Mouse (Mus musculus) layer of hippocampus, adult 2 months (tissue): ENCODE results near the gene Slc52a3. TPM values are rescaled to one million over a fixed set of nuclear protein-coding genes. Genes with fewer than 3 reads are reported as not detected.

Experiments
- DNase-seq, 2 experiments: peaks; one replicate each; pipeline ENCODE4 v3.0.0; 2022; ENCODE audit warnings: low spot score in 2 of 2
- H3K27ac ChIP-seq: fragments of 200-600 bp; 2 replicates; pipeline ENCODE4 v1.8.1; 2022
- H3K4me3 ChIP-seq: fragments of 200-600 bp; 2 replicates; pipeline ENCODE4 v1.8.1; 2022; ENCODE audit warnings: mild to moderate bottlenecking
- CTCF ChIP-seq: fragments of 200-600 bp; conservative IDR thresholded peaks from 2 replicates; pipeline ENCODE4 v1.8.1; 2022; ENCODE audit warnings: antibody characterized with exemption, mild to moderate bottlenecking, moderate library complexity
- microRNA-seq, 2 experiments: library from miRNA; unstranded; fragments of <30 nt; microRNA quantifications; one replicate each; pipeline ENCODE4 v1.2.0; 2021
- total RNA-seq, 2 experiments: library from RNA; stranded (reverse); gene quantifications; 2 replicates each; pipeline ENCODE4 v1.2.3; 2021

Gene Slc52a3
- total RNA-seq, 2 experiments from 2014 or later = 2.8 to 2.9 TPM

DNA sequence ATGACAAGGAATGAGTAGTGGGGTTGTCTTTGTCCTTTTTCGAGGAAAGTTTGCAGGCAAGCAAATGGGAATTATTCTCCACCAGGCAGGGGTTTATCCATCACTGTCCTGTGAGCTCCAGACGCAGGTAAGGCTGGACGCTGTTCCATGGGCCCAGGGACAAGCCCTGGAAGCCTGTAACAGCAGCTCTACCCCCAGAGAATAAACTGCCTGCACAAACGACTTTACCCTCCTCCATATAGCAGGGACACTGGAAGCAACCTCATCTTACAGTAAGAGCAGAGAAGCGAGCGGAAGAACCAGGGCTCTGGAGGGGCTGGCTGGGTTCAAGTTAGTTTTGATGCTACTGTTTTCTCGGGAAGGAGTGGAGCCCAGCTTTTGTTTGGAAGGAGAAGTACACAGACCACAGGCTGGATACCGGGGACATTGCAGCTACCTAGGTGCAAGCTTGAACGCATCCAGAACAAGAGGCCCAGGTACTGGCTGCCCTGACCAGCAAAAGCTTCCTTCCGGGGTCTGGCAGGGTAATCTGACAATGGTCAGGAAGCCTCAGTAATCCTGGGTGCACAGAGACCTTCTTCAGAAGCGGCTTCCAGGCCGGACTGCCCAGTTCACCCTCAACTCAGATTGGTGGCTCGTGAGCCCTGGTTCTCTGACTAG is 53.4 kb downstream of the Slc52a3 start:
- TF ChIP-seq CTCF = no peak
- Histone ChIP-seq H3K27ac (no peak overlapping the region), H3K4me3 (no peak overlapping the region)
- no peak for DNase-seq

DNA sequence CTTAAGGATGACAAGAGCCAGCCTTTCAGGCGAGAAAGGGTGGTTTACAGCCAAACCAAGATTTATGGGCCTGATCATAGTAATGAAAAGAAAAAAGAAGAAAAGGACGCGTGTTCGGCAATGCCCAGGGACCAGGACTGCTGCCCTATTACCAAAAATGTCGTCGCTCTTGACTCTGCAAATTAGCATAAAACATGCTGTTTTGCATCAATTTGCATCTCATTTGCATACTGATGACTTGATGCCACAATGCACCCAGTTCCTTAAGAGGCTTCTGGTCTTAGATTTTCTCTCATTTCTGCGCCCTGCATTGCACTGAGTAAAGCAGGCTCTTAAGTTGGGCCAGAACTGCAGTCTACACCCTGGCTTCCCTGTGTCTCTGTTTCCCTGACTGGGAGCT is 54.0 kb downstream of the Slc52a3 start:
- H3K27ac ChIP-seq = no peak overlapping the region
- no peak for DNase-seq
- no peak for TF ChIP-seq CTCF
- H3K4me3 ChIP-seq = no peak overlapping the region

DNA sequence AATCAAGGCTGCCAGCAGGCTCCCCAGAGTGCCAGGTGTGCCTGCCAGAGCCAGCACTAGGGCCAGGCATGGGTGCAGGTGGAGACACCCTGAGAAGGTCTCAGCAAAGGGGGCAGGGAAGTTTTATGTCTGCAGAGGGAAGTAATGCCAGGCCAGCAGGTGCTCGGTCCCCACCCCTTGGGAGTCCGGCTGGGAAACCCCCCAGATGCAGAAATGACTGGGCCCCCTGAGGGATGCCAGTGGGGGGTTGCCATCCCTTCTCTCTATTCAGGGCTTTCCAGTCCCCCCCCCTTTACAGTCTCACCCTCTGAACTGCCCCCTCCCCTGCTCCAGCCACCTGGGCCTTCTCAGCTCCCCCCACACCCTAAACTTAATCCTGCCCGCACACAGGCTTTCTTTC is 55.7 kb downstream of the Slc52a3 start:
- H3K27ac ChIP-seq = no peak overlapping the region
- DNase-seq = no peak
- no peak overlapping the region for H3K4me3 ChIP-seq
- no peak for TF ChIP-seq CTCF

DNA sequence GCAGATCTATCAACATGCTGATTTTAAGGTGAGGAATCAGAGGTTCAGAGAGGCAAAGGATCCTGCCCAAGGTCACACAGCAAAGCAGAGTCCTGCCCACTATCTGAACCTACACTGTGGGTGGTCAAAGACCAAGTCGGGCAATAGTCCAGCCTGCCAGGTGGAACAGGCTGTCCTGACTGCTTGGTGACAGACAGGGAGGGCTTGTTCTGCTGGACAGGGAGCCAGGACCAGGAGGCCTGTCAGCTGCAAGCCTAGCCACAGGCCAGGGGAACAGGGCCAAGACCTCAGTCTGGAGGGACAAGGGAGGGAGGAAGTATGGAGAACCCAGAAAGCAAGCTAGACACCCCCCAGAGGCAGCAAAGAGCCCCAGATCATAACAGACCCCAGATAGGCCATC is 59.1 kb downstream of the Slc52a3 start:
- no peak for DNase-seq
- no peak overlapping the region for H3K27ac ChIP-seq
- TF ChIP-seq CTCF = no peak
- no peak overlapping the region for H3K4me3 ChIP-seq

- DNase-seq = no peak
- H3K27ac ChIP-seq = no peak overlapping the region
- H3K4me3 ChIP-seq = no peak overlapping the region
- no peak for TF ChIP-seq CTCF
These were observed 60.3 kb downstream of the Slc52a3 start for GRCm38 (mm10) chr2:152056368-152057251.

- no peak for TF ChIP-seq CTCF
- DNase-seq = no peak
- no peak overlapping the region for H3K4me3 ChIP-seq
- no peak overlapping the region for H3K27ac ChIP-seq
These were observed 60.9 kb downstream of the Slc52a3 start for GRCm38 (mm10) chr2:152057252-152057563.

Small RNAs within 50 kb of the gene (microRNA-seq; reads per million reads assigned to microRNA genes)
- 0 reads per million in 2 experiments for gene Mir1953

Other genes starting within 250 kb of the Slc52a3 start
- gene Rspo4, start 153.6 kb upstream of the Slc52a3 start, total RNA-seq = not detected
- under 1 TPM in 1 of 2 experiments, not detected in 1; 0.20 TPM for gene Angpt4, start 85.3 kb upstream of the Slc52a3 start, total RNA-seq
- 1 to 10 TPM; 7.8 to 8.0 TPM for gene Fam110a, start 16.3 kb upstream of the Slc52a3 start, total RNA-seq
- gene Scrt2, start 85.0 kb downstream of the Slc52a3 start, total RNA-seq = 10 to 100 TPM; 24.4 to 25.4 TPM
- gene Srxn1, start 109.0 kb downstream of the Slc52a3 start, total RNA-seq = 10 to 100 TPM; 76.0 to 80.6 TPM
- 1 to 10 TPM; 2.7 to 5.1 TPM for gene Tcf15, start 147.1 kb downstream of the Slc52a3 start, total RNA-seq
- gene Csnk2a1, start 230.3 kb downstream of the Slc52a3 start, total RNA-seq = 10 to 100 TPM; 95.3 to 97.7 TPM